Mouse (Mus musculus) neural tube, embryonic 10.5 days (tissue): Measurements from ENCODE around the gene Gm28047.

Source experiments
- DNase-seq: peaks from one replicate; pipeline ENCODE4 v3.0.0-alpha.2; 2017; ENCODE audit warnings: low spot score; ENCODE audit errors: extremely low spot score

Gm28047 gene

GRCm38 (mm10) chr15:102501084-102501814 is 123.6 kb downstream of the Gm28047 start:
- DNase-seq, result no peak

GRCm38 (mm10) chr15:102500479-102500878 is 124.4 kb downstream of the Gm28047 start:
- DNase-seq, result no peak

GRCm38 (mm10) chr15:102499851-102500250 is 125.0 kb downstream of the Gm28047 start:
- no peak for DNase-seq

GRCm38 (mm10) chr15:102499370-102499769 is 125.5 kb downstream of the Gm28047 start:
- DNase-seq, result no peak

- no peak for DNase-seq
Observed at GRCm38 (mm10) chr15:102498322-102498721, 126.5 kb downstream of the Gm28047 start.

GRCm38 (mm10) chr15:102487664-102488063 is 137.2 kb downstream of the Gm28047 start:
- DNase-seq, result no peak

GRCm38 (mm10) chr15:102485853-102486252 is 139.0 kb downstream of the Gm28047 start:
- no peak for DNase-seq

- DNase-seq, result no peak
Observed at GRCm38 (mm10) chr15:102483136-102483535, 141.7 kb downstream of the Gm28047 start.

GRCm38 (mm10) chr15:102474520-102474919 is 150.3 kb downstream of the Gm28047 start:
- DNase-seq, result no peak
